Mouse (Mus musculus) brain, embryonic 18.5 days (tissue): ENCODE data around the gene Cep290.
A peak's percentile ranks its signal among the peaks of the same experiment; 100 is the strongest.
"Not testable (repeated sequence)": the region's sequence is repeated elsewhere in the genome, so short reads cannot be mapped to it uniquely, and the experiment has no call there.

Experiments used
- DNase-seq: peaks from one replicate; pipeline ENCODE4 v3.0.0-alpha.2; 2012; ENCODE audit warnings: low read depth, low spot score

Gene Cep290

DNA sequence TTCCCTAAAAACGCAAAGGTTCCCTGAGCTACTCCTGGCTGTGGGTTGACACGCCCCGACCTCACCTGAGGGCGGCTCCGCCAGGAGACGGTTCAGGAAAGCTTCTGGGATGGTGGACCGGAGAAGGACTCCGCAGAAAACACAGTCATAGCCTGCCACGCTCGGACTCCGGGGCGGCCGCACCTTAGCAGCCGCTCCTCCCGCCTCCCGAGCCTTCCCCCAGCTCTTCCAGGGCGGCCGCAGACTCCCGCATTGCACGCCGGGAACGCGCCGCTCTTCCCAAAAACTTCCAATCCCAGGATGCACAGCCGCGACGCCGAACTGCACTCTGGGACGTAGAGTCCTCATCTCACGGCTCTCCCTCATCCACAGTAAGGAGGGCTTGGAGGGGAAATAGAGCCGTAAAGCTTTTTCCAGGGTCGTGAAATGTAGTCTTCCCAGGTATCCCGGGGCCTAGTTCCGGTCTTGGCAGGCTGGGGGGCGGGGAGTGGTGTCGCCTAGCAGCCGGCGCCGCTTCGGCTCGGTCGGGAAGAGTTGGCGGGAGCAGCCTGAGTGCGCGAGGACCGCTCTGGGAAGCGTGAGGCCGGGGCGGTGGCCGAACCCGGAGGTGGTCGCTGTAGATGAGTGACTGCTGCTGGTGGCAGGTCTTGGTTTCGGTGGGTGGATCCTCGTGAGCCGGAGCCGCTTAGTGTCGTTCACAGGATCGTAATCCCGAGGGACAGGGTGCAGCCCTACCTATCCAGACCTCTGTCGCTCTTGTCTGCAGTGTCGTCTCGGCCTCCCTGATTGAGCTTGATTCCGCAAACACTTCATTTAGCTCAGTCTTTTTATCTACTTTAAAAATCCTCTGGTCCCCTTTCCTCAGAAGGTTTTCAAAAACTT is at the start of gene Cep290, which contains the start of gene Tmtc3:
Cep290 (plus strand) TSS at position 462 of the 882 bp plus-strand sequence.
Tmtc3 (minus strand) TSS at position 254 of the 882 bp plus-strand sequence.
- DNase-seq = peak; percentile 98

DNA sequence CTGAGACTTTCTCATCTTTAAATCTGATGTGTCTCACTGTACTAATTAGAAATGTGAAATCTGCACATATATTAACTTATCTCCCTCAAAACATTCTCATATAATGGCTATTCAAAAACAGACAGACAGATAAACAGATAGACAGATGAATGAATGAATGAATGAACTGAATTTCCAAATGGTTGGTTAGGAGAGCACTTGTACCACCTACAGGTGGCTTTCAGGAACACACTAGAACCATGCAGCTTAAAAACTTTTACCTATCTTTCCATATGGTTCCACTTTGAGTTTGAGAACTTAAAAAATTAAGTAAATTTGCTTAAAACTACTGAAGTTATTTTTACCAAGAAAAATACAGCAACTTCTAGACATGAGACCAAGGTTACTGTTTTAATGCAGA is 38.0 kb upstream of the Cep290 start:
- DNase-seq = no peak

DNA sequence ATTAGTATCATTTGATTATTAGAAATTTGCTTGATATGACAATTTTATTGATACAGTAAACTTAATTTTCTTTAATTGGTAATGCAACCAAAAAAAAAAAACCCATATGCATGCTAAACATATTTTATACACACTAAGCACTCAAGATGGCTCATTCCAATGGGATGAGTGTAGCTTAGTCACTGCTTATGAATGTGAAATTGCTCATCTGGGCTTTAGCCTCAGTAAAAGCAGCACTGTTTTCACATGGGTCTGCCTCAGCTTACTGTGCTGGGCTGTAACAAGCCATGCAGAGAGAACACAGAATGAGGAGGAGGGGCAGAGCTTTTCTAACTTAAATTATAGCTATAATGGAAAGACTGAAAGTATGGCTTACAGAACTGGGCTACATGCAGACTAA is 26.8 kb upstream of the Cep290 start:
- DNase-seq = no peak

DNA sequence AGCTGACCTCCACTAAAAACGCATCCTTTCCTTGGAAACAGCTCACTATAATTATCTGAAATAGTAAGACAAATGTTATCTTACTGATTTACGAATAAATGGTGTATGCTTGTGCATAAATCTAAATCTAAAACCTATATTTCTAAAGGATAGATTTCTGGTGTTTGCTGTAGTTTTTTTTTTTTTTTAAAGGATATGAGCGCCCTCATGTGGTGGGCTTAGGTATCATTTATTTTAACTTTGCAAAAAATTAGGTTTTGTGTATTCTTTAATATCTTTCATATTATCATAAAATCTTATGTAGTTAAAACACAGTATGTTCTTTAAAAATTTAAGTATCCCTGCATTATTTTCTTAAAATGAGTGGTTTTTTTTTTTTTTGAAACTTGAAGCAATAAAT is 12.3 kb upstream of the Cep290 start:
- DNase-seq = no peak

DNA sequence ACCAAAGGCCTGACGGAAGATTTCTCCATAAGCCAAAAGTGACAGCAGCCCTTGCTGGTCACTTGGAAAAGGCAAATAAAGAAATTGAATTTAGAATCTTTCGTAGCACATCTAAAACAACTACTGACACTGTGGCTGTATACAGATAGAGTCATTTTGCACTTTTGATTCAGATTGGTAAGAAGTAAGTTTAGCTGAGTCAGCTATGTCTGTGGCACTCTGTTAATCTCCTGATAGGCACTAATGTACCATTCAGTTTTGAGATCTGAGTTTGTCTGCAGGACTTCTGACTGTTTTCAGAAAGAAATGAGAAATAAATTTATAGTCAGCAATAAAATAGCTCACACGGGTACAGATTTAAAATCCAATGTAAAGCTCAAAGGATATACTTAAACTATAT is 7.8 kb upstream of the Cep290 start:
- no peak for DNase-seq

DNA sequence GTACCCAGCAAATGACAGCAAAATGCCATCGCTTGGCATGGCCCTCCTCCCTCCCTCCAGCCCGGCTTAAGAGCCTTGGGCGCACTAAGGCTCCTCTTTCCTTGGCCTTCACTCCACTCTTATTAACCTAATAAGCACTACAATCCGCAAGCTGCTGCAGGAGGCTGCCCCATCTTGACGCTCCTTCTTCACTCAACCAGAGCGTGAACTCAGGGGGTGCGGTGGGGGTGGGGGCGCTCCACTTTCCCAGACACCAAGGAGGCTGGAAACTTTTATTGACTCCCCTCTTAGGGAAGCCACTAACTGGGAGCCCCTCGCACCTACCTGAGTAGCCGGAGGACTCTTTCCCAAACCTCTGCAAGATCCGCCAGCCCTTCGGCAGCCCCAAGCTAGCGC is 659 bp upstream of the Cep290 start:
- no peak for DNase-seq

DNA sequence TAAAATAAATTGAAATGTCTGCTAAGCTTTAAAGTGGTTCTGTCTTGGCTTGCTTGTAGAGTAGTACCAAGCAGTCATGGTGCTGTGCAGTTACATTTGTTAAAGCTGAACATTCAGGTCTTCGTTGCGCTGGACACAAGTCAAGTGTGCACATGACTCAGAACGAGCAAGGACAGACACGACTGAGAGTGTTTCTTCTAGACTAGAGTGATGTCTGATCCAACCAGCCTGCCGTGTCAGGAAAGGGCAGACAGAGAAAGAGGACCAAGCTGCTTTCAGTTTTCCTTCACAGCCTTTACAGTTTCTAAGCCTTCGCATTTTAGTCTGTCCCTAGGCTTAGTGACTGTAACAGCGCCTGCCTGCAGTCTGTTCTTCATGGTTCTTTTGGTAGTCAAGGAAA is 4.6 kb downstream of the Cep290 start:
- DNase-seq = no peak

DNA sequence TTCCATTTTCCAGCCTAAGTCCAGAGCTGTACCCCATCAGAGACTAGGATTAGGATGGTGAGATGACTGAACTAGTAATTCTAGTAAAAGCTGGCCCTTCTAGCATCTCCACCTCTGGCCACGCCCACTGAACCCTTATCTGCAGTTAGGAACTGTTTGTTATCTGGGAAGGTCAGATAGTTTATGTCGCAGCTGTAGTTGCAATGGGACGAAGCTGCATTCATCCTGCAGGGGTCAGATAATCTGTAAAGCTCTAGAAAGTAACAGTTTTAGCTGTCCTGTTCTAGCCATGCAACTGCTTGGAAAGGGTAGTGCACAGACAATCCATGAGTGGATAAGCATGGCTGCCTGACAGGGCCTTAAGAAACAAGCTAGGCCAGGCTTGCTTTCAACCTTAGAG is 11.0 kb downstream of the Cep290 start:
- DNase-seq = no peak

DNA sequence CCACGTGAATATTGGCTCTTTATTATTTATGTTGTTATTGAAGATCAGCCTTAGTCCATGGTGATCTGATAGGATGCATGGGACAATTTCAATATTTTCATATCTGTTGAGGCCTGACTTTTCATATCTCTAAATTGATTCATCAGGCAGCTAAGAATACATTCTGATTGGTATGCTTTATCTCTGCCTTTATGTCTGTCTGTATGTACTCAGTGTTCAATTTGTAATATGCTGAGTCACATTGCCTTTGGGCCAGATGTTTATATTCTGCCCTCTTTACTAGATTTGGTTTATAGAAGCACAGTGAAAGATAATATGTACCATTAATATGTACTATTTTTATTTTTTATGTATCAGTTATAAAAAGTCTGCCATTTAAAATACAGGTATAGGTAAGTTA is 20.8 kb downstream of the Cep290 start:
- no peak for DNase-seq

DNA sequence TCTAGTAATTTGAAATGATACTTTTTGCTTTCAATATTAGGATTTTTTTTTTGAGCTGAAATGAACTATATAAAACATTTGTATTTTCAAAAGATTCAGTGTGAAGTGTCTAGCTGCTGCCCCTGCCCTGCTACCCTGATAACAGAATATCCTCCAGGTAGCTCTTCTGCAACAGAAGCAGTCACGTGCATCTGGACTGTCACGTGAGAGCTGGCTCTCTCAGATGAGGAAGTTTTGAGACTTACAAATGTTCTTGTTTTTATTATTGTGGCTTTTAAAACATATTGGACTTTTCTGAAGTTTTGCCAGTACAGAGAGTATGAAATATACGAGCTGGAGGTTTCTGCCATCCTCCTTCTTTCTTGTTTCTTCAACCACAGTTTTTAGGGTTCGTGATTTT is 34.3 kb downstream of the Cep290 start:
- no peak for DNase-seq

DNA sequence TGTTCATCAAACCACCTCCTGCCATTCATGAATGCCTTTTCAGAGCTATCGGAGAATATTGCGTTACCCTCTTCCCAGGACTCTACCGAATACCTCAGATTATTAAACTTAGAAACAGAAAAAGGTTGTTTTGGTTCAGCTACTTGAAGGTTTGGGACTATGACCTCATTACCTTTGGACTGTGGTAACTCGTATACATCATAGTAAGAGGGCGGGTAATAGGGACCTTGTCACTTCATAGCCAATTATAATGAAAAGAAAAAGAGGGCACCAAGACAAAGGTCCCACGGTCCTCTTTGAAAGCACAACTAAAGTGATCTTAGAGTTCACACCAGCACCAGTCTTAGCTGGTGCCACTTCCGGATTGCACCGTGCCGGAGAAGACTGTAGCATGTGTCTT is 35.0 kb downstream of the Cep290 start:
- no peak for DNase-seq

DNA sequence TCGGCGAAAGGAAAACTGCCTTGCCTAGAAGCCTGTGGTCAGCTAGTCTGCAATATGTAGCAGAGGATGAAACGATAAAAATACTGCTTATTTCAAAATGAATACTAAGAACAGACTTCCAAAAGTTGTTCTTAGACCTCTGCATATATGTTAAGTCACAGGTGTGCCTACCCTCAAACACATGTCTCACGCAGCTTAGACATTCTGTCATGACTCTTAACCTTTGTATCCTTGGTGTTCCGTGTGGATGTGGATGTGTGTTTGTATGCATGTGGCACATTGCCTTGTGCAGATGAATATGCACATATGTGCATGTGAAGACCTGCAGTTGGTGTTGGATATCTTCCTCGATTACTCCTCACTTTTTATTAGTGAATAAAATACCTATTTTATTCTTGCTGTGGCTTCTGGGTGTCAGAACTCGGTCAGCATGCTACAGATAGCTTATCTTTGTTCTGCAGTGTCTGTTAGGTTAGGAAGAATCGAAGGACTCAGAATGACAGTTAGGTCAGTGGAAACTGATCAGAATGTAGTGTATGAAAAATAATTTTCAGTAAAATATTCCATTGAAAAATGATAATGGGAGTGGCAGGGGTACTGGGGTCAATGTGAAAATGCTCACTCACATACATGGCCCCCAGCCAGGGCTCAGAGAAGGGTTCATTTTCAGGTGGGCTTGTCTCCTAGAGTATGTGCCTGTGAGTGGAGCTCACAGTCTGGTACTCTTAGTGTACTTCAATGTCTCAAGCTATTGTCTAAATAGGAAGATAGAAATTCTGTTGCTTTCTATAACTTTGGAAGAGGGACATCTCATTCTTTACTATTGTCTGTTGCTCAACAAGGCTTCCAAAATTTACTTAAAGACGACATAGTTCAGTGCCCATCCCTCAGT is 37.4 kb downstream of the Cep290 start:
- DNase-seq = no peak

DNA sequence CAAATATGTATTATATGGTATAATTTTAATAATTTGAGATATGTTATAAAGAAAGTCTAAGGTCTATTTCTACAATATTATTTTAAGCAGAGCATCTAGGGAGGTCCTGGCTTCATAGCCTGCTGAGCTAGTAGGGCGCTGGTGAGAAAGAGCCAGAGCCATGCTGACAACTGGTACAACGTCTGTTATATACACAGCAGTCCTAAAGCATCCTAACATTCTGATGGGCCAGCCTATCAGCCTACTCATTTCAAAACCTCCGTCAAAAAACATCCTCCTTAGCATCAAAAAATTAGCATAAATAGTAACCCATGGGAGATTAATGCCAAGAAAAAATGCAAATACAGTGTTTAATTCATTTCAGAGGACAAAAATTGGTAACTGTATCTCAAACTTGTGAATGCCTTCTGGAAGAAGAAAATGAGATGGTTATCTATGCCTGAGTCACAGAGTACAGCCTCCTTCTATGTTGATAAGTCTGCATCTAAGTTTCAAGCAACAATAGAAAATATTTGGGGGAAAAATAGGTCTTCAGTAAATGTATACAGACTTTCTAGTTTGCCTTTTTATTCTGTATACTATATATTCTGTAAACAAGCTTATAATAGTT is 69.3 kb downstream of the Cep290 start:
- peak; percentile 2 for DNase-seq

DNA sequence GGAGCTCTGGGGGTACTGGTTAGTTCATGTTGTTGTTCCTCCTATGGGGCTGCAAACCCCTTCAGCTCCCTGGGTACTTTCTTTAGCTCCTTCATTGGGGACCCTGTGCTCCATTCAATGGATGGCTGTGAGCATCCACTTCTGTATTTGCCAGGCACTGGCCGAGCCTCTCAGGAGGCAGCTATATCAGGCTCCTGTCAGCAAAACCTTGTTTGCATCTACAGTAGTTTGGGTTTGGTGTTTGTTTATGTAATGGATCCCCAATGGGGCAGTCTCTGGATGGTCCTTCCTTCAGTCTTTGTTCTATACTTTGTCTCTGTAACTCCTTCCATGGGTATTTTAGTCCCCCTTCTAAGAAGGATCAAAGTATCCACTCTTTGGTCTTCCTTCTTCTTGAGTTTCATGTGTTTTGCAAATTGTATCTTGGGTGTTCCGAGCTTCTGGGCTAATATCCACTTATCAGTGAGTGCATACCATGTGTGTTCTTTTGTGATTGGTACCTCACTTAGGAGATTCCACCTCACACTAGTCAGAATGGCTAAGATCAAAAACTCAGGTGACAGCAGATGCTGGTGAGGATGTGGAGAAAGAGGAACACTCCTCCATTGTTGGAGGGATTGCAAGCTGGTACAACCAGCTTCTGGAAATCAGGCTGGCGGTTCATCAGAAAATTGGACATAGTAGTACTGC is 73.0 kb downstream of the Cep290 start:
- not testable (repeated sequence) for DNase-seq

DNA sequence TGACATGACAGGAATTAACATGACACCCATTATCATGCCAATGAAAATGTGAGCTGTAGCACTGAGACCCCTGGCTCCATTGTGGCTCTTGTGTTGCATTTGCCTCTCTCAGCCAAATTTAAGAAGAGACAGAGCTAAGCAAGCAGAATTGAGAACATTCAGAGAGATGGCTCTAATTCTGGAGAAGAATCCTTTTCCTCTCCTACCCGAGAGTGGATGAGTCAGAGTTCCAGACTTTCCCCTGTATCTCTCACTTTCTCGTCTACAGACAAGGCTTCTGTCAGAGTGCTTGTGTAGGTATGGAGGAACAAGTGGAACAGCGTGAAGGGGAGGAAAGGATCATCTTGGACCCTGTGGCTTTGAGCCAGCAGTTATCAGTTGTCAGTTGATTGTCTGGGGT is 76.8 kb downstream of the Cep290 start:
- DNase-seq = no peak

DNA sequence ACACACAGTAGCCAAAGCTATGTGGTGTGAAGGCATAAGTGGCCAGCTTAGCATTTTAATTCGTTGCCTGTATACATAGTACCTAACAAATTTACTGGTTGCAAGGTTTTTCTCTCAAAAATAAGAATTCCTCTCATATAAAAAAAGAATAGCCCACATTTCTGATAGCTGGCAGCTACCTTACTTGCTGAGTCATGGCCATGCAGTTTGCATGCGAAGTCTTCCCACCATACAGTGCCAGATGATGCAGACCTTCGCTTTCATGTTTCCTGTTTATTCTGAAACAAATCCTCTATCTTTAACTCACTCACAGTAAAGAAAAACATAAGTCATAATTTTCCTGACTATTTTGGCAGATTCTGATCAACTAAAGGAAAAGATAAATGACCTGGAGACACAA is 84.3 kb downstream of the Cep290 start:
- DNase-seq = no peak

DNA sequence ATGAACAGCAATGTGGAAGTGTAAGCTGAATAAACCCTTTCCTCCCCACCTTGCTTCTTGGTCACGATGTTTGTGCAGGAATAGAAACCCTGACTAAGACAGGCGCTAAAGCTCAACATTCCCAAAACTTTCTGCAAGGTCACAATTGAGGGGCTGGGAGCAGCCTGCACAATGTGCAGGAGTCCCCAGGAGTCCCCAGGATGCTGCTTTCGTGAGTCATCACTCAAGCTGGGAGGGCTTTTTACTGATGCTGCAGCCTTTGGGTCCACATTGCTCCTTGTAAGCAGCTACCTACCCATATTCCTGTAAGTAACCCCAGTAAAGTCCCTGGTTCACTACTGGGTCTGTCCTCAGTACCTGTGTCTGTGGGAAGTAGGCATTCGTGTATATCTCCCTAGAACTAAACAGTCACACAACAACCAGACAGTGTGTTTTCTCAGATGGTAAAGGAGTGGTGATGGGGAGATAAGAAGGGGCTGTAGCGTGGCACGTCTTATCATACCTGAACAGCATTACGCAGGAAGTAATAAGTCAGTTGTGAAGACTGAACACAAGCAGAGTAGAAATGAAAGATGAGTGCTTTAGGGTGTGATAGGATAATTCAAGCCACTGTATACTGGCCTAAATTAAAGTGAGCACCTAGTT is 87.3 kb downstream of the Cep290 start:
- no peak for DNase-seq

DNA sequence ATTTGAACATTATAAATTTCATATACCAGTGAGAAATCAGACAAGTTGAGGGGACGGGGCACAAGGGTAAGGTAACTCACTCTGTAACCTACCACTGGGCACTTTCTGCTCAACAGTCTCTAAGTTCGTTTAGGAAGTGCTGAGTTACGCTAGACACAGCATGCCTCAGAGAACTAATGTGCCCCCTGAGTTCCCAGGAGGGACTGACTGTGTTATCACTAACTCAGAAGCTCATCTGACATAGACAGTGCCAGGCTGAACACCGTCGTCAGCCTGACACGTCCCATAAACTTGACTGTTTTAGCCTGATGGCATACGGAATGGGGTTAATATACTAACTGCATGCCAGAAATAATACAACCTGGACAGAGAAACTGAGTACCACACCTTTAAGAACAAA is 87.9 kb downstream of the Cep290 start:
- DNase-seq = no peak

DNA sequence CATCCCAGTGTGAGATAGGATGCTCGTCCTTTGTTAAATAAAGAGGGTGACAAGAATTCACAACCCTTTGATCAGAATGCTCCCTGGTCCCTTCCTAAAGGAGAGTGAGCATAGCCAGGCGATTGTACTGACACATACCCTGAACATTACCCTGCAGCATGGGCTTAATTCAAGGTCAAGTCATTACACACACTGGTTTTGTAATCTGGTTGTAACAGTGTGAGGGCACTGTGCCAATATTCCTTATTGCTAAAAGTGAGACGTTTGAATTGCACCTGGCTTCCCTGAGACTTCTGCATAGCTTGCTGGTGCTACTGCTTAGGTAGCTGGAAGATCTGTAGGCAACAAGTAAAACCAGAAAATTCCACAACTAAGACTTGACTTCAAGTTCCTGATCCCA is 96.8 kb downstream of the Cep290 start:
- DNase-seq = no peak

DNA sequence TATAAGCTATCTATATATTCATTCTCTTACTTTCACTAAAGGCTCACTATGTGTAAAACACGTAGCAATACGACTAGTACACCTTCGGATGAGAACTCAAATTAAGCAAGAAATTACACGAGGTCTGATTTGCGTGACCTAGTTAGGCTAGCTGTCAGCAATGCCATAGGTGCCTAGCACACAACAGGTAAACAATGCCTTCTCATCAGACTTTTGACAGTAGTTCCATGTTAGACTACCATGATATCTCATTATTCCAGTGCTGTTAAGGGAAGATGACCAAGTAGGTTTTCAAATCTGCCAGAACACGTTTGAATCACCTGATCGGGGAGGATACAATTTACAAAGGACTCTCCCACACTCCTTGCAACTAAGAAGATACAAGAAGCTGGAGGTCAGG is 101.2 kb downstream of the Cep290 start:
- DNase-seq = no peak

DNA sequence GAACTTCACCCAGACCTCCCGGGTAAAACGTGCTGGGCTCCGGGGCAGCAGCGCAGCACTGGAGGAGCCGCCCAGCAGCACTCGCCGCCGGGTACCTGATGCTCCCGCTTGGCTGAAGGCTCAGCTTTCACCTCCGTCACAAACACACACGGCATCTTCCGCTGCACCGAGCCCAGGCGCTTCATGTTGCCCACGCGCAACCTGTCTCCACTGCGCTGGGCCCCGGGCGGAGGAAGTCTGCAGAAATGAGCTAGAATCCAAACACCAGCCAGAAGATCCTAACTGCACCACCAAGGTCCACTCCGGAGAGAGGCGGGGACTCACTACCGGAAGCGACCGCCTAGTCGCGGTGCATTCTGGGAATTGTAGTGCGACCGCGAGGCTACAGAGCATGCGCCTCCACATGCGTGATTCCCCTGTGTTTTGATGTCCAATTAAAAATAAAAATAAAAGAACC is 101.6 kb downstream of the Cep290 start:
- peak; percentile 84 for DNase-seq
